Mouse (Mus musculus) megakaryocyte, embryonic 14.5 days (primary cell): ENCODE results near the gene Zkscan14.

ENCODE experiments used
- FLI1 ChIP-seq: IDR thresholded peaks from 2 replicates; pipeline ENCODE4 v1.6.1; 2012; ENCODE audit warnings: low read length, inconsistent platforms, mixed read lengths
- GATA1 ChIP-seq: IDR thresholded peaks from 3 replicates; pipeline ENCODE4 v1.6.1; 2012; ENCODE audit warnings: mixed read lengths, low read length, inconsistent platforms, borderline replicate concordance

DNA sequence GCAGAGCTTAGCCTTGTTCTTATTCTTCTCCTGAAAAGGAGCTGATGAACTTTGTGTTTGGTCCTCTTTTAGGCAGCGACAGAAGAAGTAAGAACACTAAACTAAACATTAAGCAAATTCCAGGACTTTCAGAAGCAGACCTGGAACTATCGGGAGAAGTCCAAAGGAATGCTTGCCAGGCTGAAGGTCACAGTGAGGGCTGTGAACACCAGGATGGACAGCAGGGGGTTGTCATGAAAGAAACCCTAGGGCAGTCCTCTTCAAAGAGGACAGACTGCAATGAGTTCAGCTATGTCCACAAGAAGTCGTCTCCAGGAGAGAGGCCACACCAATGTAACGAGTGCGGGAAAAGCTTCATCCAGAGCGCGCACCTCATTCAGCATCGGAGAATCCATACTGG, 18.3 kb upstream of the Zkscan14 start:
- TF ChIP-seq GATA1 (no peak), FLI1 (no peak)
